Mouse (Mus musculus) liver, adult 2 months (tissue): ENCODE measurements at regions not wholly inside any gene's neighbourhood (a gene's known extent, or its start where the extent isn't known, plus 50 kb on each side); places are given as distances from the start of the nearest gene placed in this dataset.

Experiments
- CTCF ChIP-seq: fragments of 200-500 bp; IDR thresholded peaks from 2 replicates; pipeline ENCODE4 v1.5.1; 2011; ENCODE audit warnings: low read depth, low read length, control low read depth
- POLR2A ChIP-seq: fragments of 200-500 bp; IDR thresholded peaks from 2 replicates; pipeline ENCODE4 v1.6.1; 2011; ENCODE audit warnings: low read length, control low read depth; ENCODE audit not compliant: insufficient read depth; ENCODE audit errors: extremely low read depth

GRCm38 (mm10) chr14:48046094-48046493 lies 74.5 kb upstream of the Peli2 start:
- TF ChIP-seq POLR2A = no peak
- no peak for TF ChIP-seq CTCF
